Mouse (Mus musculus): ENCODE measurements around the gene Rxfp3. TPM values are rescaled to one million over a fixed set of nuclear protein-coding genes. Genes with fewer than 3 reads are reported as not detected.
A peak's percentile ranks its signal among the peaks of the same experiment; 100 is the strongest.

Rxfp3 gene
- polyA plus RNA-seq, 1 experiment: 0.02 TPM

GRCm38 (mm10) chr15:11075726-11076361 is 38.1 kb upstream of the Rxfp3 start:
- no peaks in the 10 kb centered on the region for H3K79me2 ChIP-seq (ENCODE audit: control insufficient read depth, insufficient read depth)
- H3ac ChIP-seq (ENCODE audit: control insufficient read depth, insufficient read length, low read depth): no peak overlapping the region
- H3K36me3 ChIP-seq (ENCODE audit: control insufficient read depth, insufficient read depth): no peaks in the 10 kb centered on the region
- H3K4me3 ChIP-seq (ENCODE audit: insufficient read depth, poor library complexity, severe bottlenecking): no peak overlapping the region
- H3K79me3 ChIP-seq (ENCODE audit: low read depth): no peaks in the 10 kb centered on the region
- H3K27me3 ChIP-seq (ENCODE audit: control insufficient read depth, insufficient read depth, insufficient read length): no peaks in the 10 kb centered on the region
- TF ChIP-seq FOSL1 (IDR thresholded peaks at IDR 0.05; ENCODE audit: insufficient read depth, low read length, poor library complexity, severe bottlenecking) (no peak), MAX (IDR thresholded peaks at IDR 0.05) (no peak), MYOG (IDR thresholded peaks at IDR 0.05; ENCODE audit: control insufficient read depth, extremely low read depth, insufficient read length) (no peak), CEBPB (IDR thresholded peaks at IDR 0.05; ENCODE audit: low read depth) (no peak), USF1 (IDR thresholded peaks at IDR 0.05; ENCODE audit: low read depth) (no peak), MYOD1 (IDR thresholded peaks at IDR 0.05; ENCODE audit: control insufficient read depth, insufficient read length, low read depth) (no peak)

GRCm38 (mm10) chr15:11067891-11068290 is 30.1 kb upstream of the Rxfp3 start:
- no peaks in the 10 kb centered on the region for H3K79me3 ChIP-seq (ENCODE audit: low read depth)
- TF ChIP-seq MAX (IDR thresholded peaks at IDR 0.05): no peak
- TF ChIP-seq CTCF (IDR thresholded peaks at IDR 0.05; ENCODE audit: control insufficient read depth, insufficient read depth, insufficient read length): no peak
- no peak for TF ChIP-seq USF1 (IDR thresholded peaks at IDR 0.05; ENCODE audit: low read depth)
- no peak for TF ChIP-seq CEBPB (IDR thresholded peaks at IDR 0.05; ENCODE audit: low read depth)
- TF ChIP-seq FOSL1 (IDR thresholded peaks at IDR 0.05; ENCODE audit: insufficient read depth, low read length, poor library complexity, severe bottlenecking): no peak
- no peak for TF ChIP-seq MYOG (IDR thresholded peaks at IDR 0.05; ENCODE audit: control insufficient read depth, extremely low read depth, insufficient read length)
- no peak for TF ChIP-seq MYOD1 (IDR thresholded peaks at IDR 0.05; ENCODE audit: control insufficient read depth, insufficient read length, low read depth)
- H3ac ChIP-seq (ENCODE audit: control insufficient read depth, insufficient read length, low read depth): no peak overlapping the region
- H3K36me3 ChIP-seq (ENCODE audit: control insufficient read depth, insufficient read depth): no peaks in the 10 kb centered on the region
- no peaks in the 10 kb centered on the region for H3K79me2 ChIP-seq (ENCODE audit: control insufficient read depth, insufficient read depth)
- no peak overlapping the region for H3K4me3 ChIP-seq (ENCODE audit: insufficient read depth, poor library complexity, severe bottlenecking)
- no peaks in the 10 kb centered on the region for H3K27me3 ChIP-seq (ENCODE audit: control insufficient read depth, insufficient read depth, insufficient read length)

GRCm38 (mm10) chr15:11066299-11066698 is 28.5 kb upstream of the Rxfp3 start:
- H3ac ChIP-seq (ENCODE audit: control insufficient read depth, insufficient read length, low read depth): no peak overlapping the region
- no peak overlapping the region for H3K4me3 ChIP-seq (ENCODE audit: insufficient read depth, poor library complexity, severe bottlenecking)
- no peak for TF ChIP-seq USF1 (IDR thresholded peaks at IDR 0.05; ENCODE audit: low read depth)
- no peak for TF ChIP-seq FOSL1 (IDR thresholded peaks at IDR 0.05; ENCODE audit: insufficient read depth, low read length, poor library complexity, severe bottlenecking)
- TF ChIP-seq CTCF (IDR thresholded peaks at IDR 0.05; ENCODE audit: control insufficient read depth, insufficient read depth, insufficient read length): no peak
- no peak for TF ChIP-seq MAX (IDR thresholded peaks at IDR 0.05)
- no peak for TF ChIP-seq CEBPB (IDR thresholded peaks at IDR 0.05; ENCODE audit: low read depth)
- no peak for TF ChIP-seq MYOD1 (IDR thresholded peaks at IDR 0.05; ENCODE audit: control insufficient read depth, insufficient read length, low read depth)

GRCm38 (mm10) chr15:11065528-11066171 is 27.9 kb upstream of the Rxfp3 start:
- Histone ChIP-seq H3K36me3 (ENCODE audit: control insufficient read depth, insufficient read depth) (no peaks in the 10 kb centered on the region), H3K79me3 (ENCODE audit: low read depth) (no peaks in the 10 kb centered on the region), H3K4me3 (ENCODE audit: insufficient read depth, poor library complexity, severe bottlenecking) (no peak overlapping the region), H3K79me2 (ENCODE audit: control insufficient read depth, insufficient read depth) (no peaks in the 10 kb centered on the region), H3ac (ENCODE audit: control insufficient read depth, insufficient read length, low read depth) (no peak overlapping the region), H3K27me3 (ENCODE audit: control insufficient read depth, insufficient read depth, insufficient read length) (no peaks in the 10 kb centered on the region)
- no peak for TF ChIP-seq FOSL1 (IDR thresholded peaks at IDR 0.05; ENCODE audit: insufficient read depth, low read length, poor library complexity, severe bottlenecking)
- TF ChIP-seq MAX (IDR thresholded peaks at IDR 0.05): no peak
- TF ChIP-seq USF1 (IDR thresholded peaks at IDR 0.05; ENCODE audit: low read depth): no peak
- TF ChIP-seq MYOD1 (IDR thresholded peaks at IDR 0.05; ENCODE audit: control insufficient read depth, insufficient read length, low read depth): no peak
- no peak for TF ChIP-seq MYOG (IDR thresholded peaks at IDR 0.05; ENCODE audit: control insufficient read depth, extremely low read depth, insufficient read length)
- no peak for TF ChIP-seq CEBPB (IDR thresholded peaks at IDR 0.05; ENCODE audit: low read depth)
- TF ChIP-seq CTCF (IDR thresholded peaks at IDR 0.05; ENCODE audit: control insufficient read depth, insufficient read depth, insufficient read length): no peak

More at GRCm38 (mm10) chr15:11066299-11066698, 28.5 kb upstream of the Rxfp3 start:
- Histone ChIP-seq H3K79me3 (ENCODE audit: low read depth) (no peaks in the 10 kb centered on the region), H3K36me3 (ENCODE audit: control insufficient read depth, insufficient read depth) (no peaks in the 10 kb centered on the region), H3K79me2 (ENCODE audit: control insufficient read depth, insufficient read depth) (no peaks in the 10 kb centered on the region), H3K27me3 (ENCODE audit: control insufficient read depth, insufficient read depth, insufficient read length) (no peaks in the 10 kb centered on the region)

GRCm38 (mm10) chr15:11064558-11065411 is 27.0 kb upstream of the Rxfp3 start, which contains the start of gene Adamts12:
Gene Adamts12, plus strand, starts transcription at chr15:11064790.
- no peaks in the 10 kb centered on the region for H3K79me3 ChIP-seq (ENCODE audit: low read depth)
- peak within 1 kb of the TSS; percentile 59 for H3ac ChIP-seq (ENCODE audit: control insufficient read depth, insufficient read length, low read depth)
- no peaks in the 10 kb centered on the region for H3K27me3 ChIP-seq (ENCODE audit: control insufficient read depth, insufficient read depth, insufficient read length)
- no peak for TF ChIP-seq FOSL1 (IDR thresholded peaks at IDR 0.05; ENCODE audit: insufficient read depth, low read length, poor library complexity, severe bottlenecking)
- no peak within 1 kb of the TSS for H3K4me3 ChIP-seq (ENCODE audit: insufficient read depth, poor library complexity, severe bottlenecking)
- no peaks in the 10 kb centered on the region for H3K36me3 ChIP-seq (ENCODE audit: control insufficient read depth, insufficient read depth)
- no peaks in the 10 kb centered on the region for H3K79me2 ChIP-seq (ENCODE audit: control insufficient read depth, insufficient read depth)
